Mouse (Mus musculus) forebrain, postnatal 0 days (tissue): ENCODE measurements at regions not wholly inside any gene's neighbourhood (a gene's known extent, or its start where the extent isn't known, plus 50 kb on each side); places are given as distances from the start of the nearest gene placed in this dataset.
"Not testable (repeated sequence)": the region's sequence is repeated elsewhere in the genome, so short reads cannot be mapped to it uniquely, and the experiment has no call there.

Experiments used
- ATAC-seq: fragments of 200-750 bp; cut with Nextera tagmentation; 2 replicates; pipeline ENCODE4 v1.8.0; 2017; ENCODE audit warnings: mild to moderate bottlenecking, moderate library complexity
- DNase-seq: peaks from one replicate; pipeline ENCODE4 v3.0.0-alpha.2; 2015
- H3K27ac ChIP-seq: fragments of 300-500 bp; sonication (generic); 2 replicates; pipeline ENCODE4 v1.5.1; 2014; ENCODE audit warnings: low read depth, mild to moderate bottlenecking, antibody characterized with exemption, low read length, moderate library complexity, mixed read lengths
- H3K27me3 ChIP-seq: fragments of 300-500 bp; sonication (generic); 2 replicates; pipeline ENCODE4 v1.6.1; 2014; ENCODE audit warnings: mild to moderate bottlenecking, low read length, mixed read lengths; ENCODE audit not compliant: insufficient read depth
- H3K36me3 ChIP-seq: fragments of 300-500 bp; sonication (generic); 2 replicates; pipeline ENCODE4 v1.6.1; 2014; ENCODE audit warnings: mild to moderate bottlenecking, moderate library complexity; ENCODE audit not compliant: insufficient read depth
- H3K4me1 ChIP-seq: fragments of 300-500 bp; sonication (generic); 2 replicates; pipeline ENCODE4 v1.6.1; 2014; ENCODE audit warnings: antibody characterized with exemption; ENCODE audit not compliant: insufficient read depth
- H3K4me2 ChIP-seq: fragments of 300-500 bp; sonication (generic); 2 replicates; pipeline ENCODE4 v1.6.1; 2014; ENCODE audit warnings: low read depth, mild to moderate bottlenecking, moderate library complexity
- H3K4me3 ChIP-seq: fragments of 300-500 bp; sonication (generic); 2 replicates; pipeline ENCODE4 v1.5.1; 2014; ENCODE audit warnings: low read depth, low read length, mixed read lengths
- H3K9ac ChIP-seq: fragments of 300-500 bp; sonication (generic); 2 replicates; pipeline ENCODE4 v1.6.1; 2014; ENCODE audit warnings: mild to moderate bottlenecking
- H3K9me3 ChIP-seq: fragments of 300-500 bp; sonication (generic); 2 replicates; pipeline ENCODE4 v1.6.1; 2016; ENCODE audit warnings: low read length
- CTCF ChIP-seq: sonication (generic); IDR thresholded peaks from 2 replicates; pipeline ENCODE4 v1.5.1; 2016; ENCODE audit warnings: antibody characterized with exemption, control low read depth, low read depth
- WGBS: fragments of 180-500 bp; shearing (Covaris S2); extraction: QIAGEN DNeasy Blood & Tissue Kit; methylation state at CpG from one replicate; pipeline ENCODE4 v1.1.7; 2014; 5-methylcytosine and 5-hydroxymethylcytosine counted together

DNA sequence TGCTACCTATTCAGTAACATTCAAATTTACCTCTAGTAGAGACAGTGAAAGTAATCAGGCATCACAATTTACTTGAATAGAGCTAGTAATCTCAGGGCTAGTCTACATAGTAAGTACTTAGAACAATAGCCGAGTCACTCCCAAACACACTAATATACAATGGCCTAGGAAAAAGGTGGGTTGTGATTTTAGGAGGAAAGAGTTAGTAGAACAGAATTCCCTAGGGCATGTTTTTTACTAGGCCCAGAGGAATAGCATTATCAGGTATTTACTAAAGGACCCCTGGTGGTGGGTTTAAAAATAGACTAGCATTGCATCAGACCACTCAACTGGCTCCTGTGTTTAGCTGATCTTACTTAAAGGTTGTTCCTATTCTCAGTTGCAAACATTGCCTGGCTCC is 535.8 kb downstream of the Mat2b start:
- DNase-seq, H3K4me3 ChIP-seq, H3K4me1 ChIP-seq, ATAC-seq, H3K4me2 ChIP-seq, H3K27me3 ChIP-seq, H3K9me3 ChIP-seq, H3K36me3 ChIP-seq, H3K27ac ChIP-seq, H3K9ac ChIP-seq: not testable (repeated sequence)
- 91% methylated on average over 1 of the region's 1 CpGs for WGBS

DNA sequence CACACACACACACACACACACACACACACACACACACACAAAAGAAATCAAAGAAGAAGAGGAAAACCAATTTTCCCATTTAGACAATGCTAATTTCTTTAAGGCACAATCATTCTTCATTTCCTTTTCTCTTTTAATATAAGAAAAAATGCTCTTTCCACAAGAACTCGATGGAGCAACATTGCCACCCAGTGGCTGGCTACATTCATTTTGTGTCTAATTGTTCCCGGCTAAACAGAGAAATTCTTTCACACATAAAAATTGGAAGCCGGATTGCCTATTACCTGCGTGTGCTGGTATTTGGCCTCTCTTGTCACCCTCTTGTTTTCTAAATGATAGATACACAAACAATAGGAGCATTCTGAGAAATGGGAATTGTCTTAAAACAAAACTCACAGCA is 545.7 kb downstream of the Mat2b start:
- 5% methylated on average over 4 of the region's 4 CpGs for WGBS
- H3K9ac ChIP-seq: no peak overlapping the region
- H3K4me3 ChIP-seq: no peak overlapping the region
- no peaks in the 10 kb centered on the region for H3K27me3 ChIP-seq
- peak; percentile 80 for TF ChIP-seq CTCF
- no peaks in the 10 kb centered on the region for H3K9me3 ChIP-seq
- ATAC-seq: no peak
- H3K4me2 ChIP-seq: no peak overlapping the region
- H3K36me3 ChIP-seq: no peaks in the 10 kb centered on the region
- DNase-seq: peak; percentile 93
- H3K4me1 ChIP-seq: no peaks in the 10 kb centered on the region
- H3K27ac ChIP-seq: no peak overlapping the region; the same call in 1 of the 2 replicates

- no peak for ATAC-seq
- WGBS: 59% methylated on average over 7 of the region's 7 CpGs
- no peak overlapping the region for H3K4me3 ChIP-seq
- H3K9ac ChIP-seq: no peak overlapping the region
- H3K36me3 ChIP-seq: no peaks in the 10 kb centered on the region
- H3K9me3 ChIP-seq: 0 out of 2 replicates have a peak, but pooled peaks cover 4% of the 10 kb centered on the region
- H3K27ac ChIP-seq: no peak overlapping the region
- no peak for DNase-seq
- no peaks in the 10 kb centered on the region for H3K4me1 ChIP-seq
- H3K4me2 ChIP-seq: no peak overlapping the region
- no peak for TF ChIP-seq CTCF
- H3K27me3 ChIP-seq: no peaks in the 10 kb centered on the region
These were observed 557.2 kb downstream of the Mat2b start for GRCm38 (mm10) chr11:40137803-40138202.

GRCm38 (mm10) chr11:40102613-40103012 is 592.4 kb downstream of the Mat2b start:
- no peak overlapping the region for H3K4me2 ChIP-seq
- no peak overlapping the region for H3K9ac ChIP-seq
- no peak overlapping the region for H3K4me3 ChIP-seq
- H3K36me3 ChIP-seq: no peaks in the 10 kb centered on the region
- no peaks in the 10 kb centered on the region for H3K9me3 ChIP-seq
- no peaks in the 10 kb centered on the region for H3K4me1 ChIP-seq
- peak; percentile 60 for TF ChIP-seq CTCF
- peak; percentile 48 for DNase-seq
- no peak overlapping the region for H3K27ac ChIP-seq
- H3K27me3 ChIP-seq: no peaks in the 10 kb centered on the region
- 97% methylated on average over 1 of the region's 1 CpGs for WGBS
- ATAC-seq: no peak

- Histone ChIP-seq H3K4me1 (no peaks in the 10 kb centered on the region), H3K27ac (no peak overlapping the region), H3K9me3 (no peaks in the 10 kb centered on the region), H3K27me3 (no peaks in the 10 kb centered on the region), H3K9ac (no peak overlapping the region), H3K4me3 (no peak overlapping the region), H3K4me2 (no peak overlapping the region), H3K36me3 (no peaks in the 10 kb centered on the region)
- no peak for ATAC-seq
- TF ChIP-seq CTCF: no peak
- DNase-seq: no peak
- WGBS: 100% methylated on average over 2 of the region's 2 CpGs
These were observed 620.7 kb downstream of the Mat2b start for GRCm38 (mm10) chr11:40074317-40074716.

- no peak overlapping the region for H3K4me2 ChIP-seq
- 60% methylated on average over 1 of the region's 1 CpGs for WGBS
- no peaks in the 10 kb centered on the region for H3K4me1 ChIP-seq
- no peak for TF ChIP-seq CTCF
- H3K36me3 ChIP-seq: no peaks in the 10 kb centered on the region
- no peak overlapping the region for H3K9ac ChIP-seq
- no peaks in the 10 kb centered on the region for H3K27me3 ChIP-seq
- no peak for DNase-seq
- H3K9me3 ChIP-seq: no peaks in the 10 kb centered on the region
- H3K4me3 ChIP-seq: no peak overlapping the region
- ATAC-seq: no peak
- H3K27ac ChIP-seq: no peak overlapping the region
These were observed 644.5 kb downstream of the Mat2b start for GRCm38 (mm10) chr11:40050503-40050902.

DNA sequence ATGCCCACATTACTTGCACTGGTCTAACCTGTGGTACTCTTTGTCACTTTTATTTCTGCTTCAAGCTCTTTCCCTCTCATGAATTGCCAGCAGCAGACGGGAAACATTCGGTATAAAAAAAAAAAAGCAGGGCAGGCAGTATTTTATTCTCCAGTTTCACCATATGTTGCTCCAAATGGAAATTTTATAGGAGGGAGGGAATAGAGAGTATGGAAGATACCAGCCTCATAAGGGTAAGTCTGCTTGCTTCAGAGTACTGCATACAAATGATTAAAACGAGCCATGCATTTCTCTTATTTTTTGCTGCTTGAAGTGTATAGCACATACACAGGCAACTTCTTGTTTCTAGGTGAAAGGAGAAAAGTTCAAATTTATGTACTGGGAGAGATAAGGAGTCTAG is 667.5 kb downstream of the Mat2b start:
- no peaks in the 10 kb centered on the region for H3K4me1 ChIP-seq
- peak; percentile 60 for ATAC-seq
- no peak overlapping the region for H3K4me3 ChIP-seq
- no peak overlapping the region for H3K27ac ChIP-seq
- no peak for TF ChIP-seq CTCF
- H3K9me3 ChIP-seq: no peaks in the 10 kb centered on the region
- no peak overlapping the region for H3K4me2 ChIP-seq
- H3K36me3 ChIP-seq: no peaks in the 10 kb centered on the region
- WGBS: 62% methylated on average over 3 of the region's 3 CpGs
- no peak overlapping the region for H3K9ac ChIP-seq
- H3K27me3 ChIP-seq: no peaks in the 10 kb centered on the region
- peak; percentile 56 for DNase-seq

- no peaks in the 10 kb centered on the region for H3K27me3 ChIP-seq
- DNase-seq (no peak), ATAC-seq (no peak)
- no peak overlapping the region for H3K4me3 ChIP-seq
- H3K9ac ChIP-seq: no peak overlapping the region
- no peak for TF ChIP-seq CTCF
- H3K4me2 ChIP-seq: no peak overlapping the region
- H3K4me1 ChIP-seq: no peaks in the 10 kb centered on the region
- no peaks in the 10 kb centered on the region for H3K9me3 ChIP-seq
- H3K27ac ChIP-seq: no peak overlapping the region
- no peaks in the 10 kb centered on the region for H3K36me3 ChIP-seq
- 22% methylated on average over 2 of the region's 2 CpGs for WGBS
These were observed 695.5 kb downstream of the Mat2b start for GRCm38 (mm10) chr11:39999483-39999882.
